Mouse (Mus musculus) E14TG2a.4 (cell line): ENCODE measurements around the gene Manba.

Source experiments
- H3K27me3 ChIP-seq: 2 replicates; pipeline ENCODE4 v1.6.1; 2014; ENCODE audit warnings: low read length, control low read depth; ENCODE audit not compliant: insufficient read depth
- H3K36me3 ChIP-seq: 2 replicates; pipeline ENCODE4 v1.6.1; 2014; ENCODE audit warnings: low read length, control low read depth; ENCODE audit not compliant: insufficient read depth
- H3K4me1 ChIP-seq: replicated peaks from 2 replicates; pipeline ENCODE4 v1.6.1; 2014; ENCODE audit warnings: low read depth, low read length, control low read depth
- H3K4me3 ChIP-seq: replicated peaks from 2 replicates; pipeline ENCODE4 v1.5.1; 2014; ENCODE audit warnings: mild to moderate bottlenecking, low read length
- H3K9me3 ChIP-seq: 2 replicates; pipeline ENCODE4 v1.6.1; 2014; ENCODE audit warnings: low read length, control low read depth
- CTCF ChIP-seq: conservative IDR thresholded peaks from 2 replicates; pipeline ENCODE4 v1.5.1; 2014; ENCODE audit warnings: low read length
- NANOG ChIP-seq: IDR thresholded peaks from 2 replicates; pipeline ENCODE4 v1.6.1; 2014; ENCODE audit warnings: borderline replicate concordance, low read length, mixed read lengths
- POU5F1 ChIP-seq: IDR thresholded peaks from 2 replicates; pipeline ENCODE4 v1.6.1; 2014; ENCODE audit warnings: low read length, borderline replicate concordance

The Manba gene

GRCm38 (mm10) chr3:135498891-135499290, 13.5 kb downstream of the Manba start:
- no peak overlapping the region for H3K4me3 ChIP-seq
- TF ChIP-seq CTCF (no peak), NANOG (no peak), POU5F1 (no peak)
- H3K36me3 ChIP-seq = no peaks in the 10 kb centered on the region
- peaks cover 17% of the 10 kb centered on the region for H3K9me3 ChIP-seq
- no peaks in the 10 kb centered on the region for H3K27me3 ChIP-seq
- H3K4me1 ChIP-seq = peaks cover 26% of the 10 kb centered on the region

GRCm38 (mm10) chr3:135503160-135503559, 17.7 kb downstream of the Manba start:
- Histone ChIP-seq H3K4me1 (peaks cover 55% of the 10 kb centered on the region), H3K9me3 (peaks cover 3% of the 10 kb centered on the region), H3K4me3 (no peak overlapping the region), H3K27me3 (no peaks in the 10 kb centered on the region), H3K36me3 (no peaks in the 10 kb centered on the region)
- TF ChIP-seq CTCF = no peak
- TF ChIP-seq POU5F1 = no peak
- TF ChIP-seq NANOG = no peak

- Histone ChIP-seq H3K4me3 (peak overlapping the region; percentile 65), H3K27me3 (no peaks in the 10 kb centered on the region), H3K4me1 (peaks cover 56% of the 10 kb centered on the region), H3K9me3 (no peaks in the 10 kb centered on the region), H3K36me3 (no peaks in the 10 kb centered on the region)
- TF ChIP-seq CTCF = peak; percentile 99
- TF ChIP-seq POU5F1 = no peak
These were observed 20.0 kb downstream of the Manba start for GRCm38 (mm10) chr3:135505369-135505909.

GRCm38 (mm10) chr3:135505916-135506482, 20.6 kb downstream of the Manba start:
- TF ChIP-seq POU5F1 = no peak
- no peak for TF ChIP-seq CTCF
- no peak for TF ChIP-seq NANOG
- no peaks in the 10 kb centered on the region for H3K9me3 ChIP-seq
- H3K27me3 ChIP-seq = no peaks in the 10 kb centered on the region
- 0 out of 2 replicates have a peak, but pooled peaks cover 1% of the 10 kb centered on the region for H3K36me3 ChIP-seq
- H3K4me3 ChIP-seq = peak overlapping the region; percentile 65
- H3K4me1 ChIP-seq = peaks cover 51% of the 10 kb centered on the region

- Histone ChIP-seq H3K4me1 (peaks cover 49% of the 10 kb centered on the region), H3K9me3 (no peaks in the 10 kb centered on the region), H3K27me3 (no peaks in the 10 kb centered on the region), H3K4me3 (no peak overlapping the region), H3K36me3 (peaks cover 12% of the 10 kb centered on the region; the same call in 1 of the 2 replicates)
- no peak for TF ChIP-seq CTCF
- TF ChIP-seq NANOG = no peak
- no peak for TF ChIP-seq POU5F1
These were observed 22.1 kb downstream of the Manba start for GRCm38 (mm10) chr3:135507506-135507905.

GRCm38 (mm10) chr3:135508191-135508590, 22.8 kb downstream of the Manba start:
- no peak overlapping the region for H3K4me3 ChIP-seq
- no peaks in the 10 kb centered on the region for H3K27me3 ChIP-seq
- H3K36me3 ChIP-seq = peaks cover 12% of the 10 kb centered on the region; the same call in 1 of the 2 replicates
- TF ChIP-seq POU5F1 (no peak), CTCF (no peak), NANOG (no peak)
- H3K9me3 ChIP-seq = no peaks in the 10 kb centered on the region
- peaks cover 50% of the 10 kb centered on the region for H3K4me1 ChIP-seq

- TF ChIP-seq CTCF (no peak), NANOG (no peak), POU5F1 (no peak)
- H3K27me3 ChIP-seq = no peaks in the 10 kb centered on the region
- H3K4me1 ChIP-seq = peaks cover 59% of the 10 kb centered on the region
- peaks cover 12% of the 10 kb centered on the region; the same call in 1 of the 2 replicates for H3K36me3 ChIP-seq
- H3K4me3 ChIP-seq = no peak overlapping the region
- H3K9me3 ChIP-seq = no peaks in the 10 kb centered on the region
These were observed 25.0 kb downstream of the Manba start for GRCm38 (mm10) chr3:135510372-135510771.

GRCm38 (mm10) chr3:135511683-135512082, 26.3 kb downstream of the Manba start:
- no peak overlapping the region for H3K4me3 ChIP-seq
- H3K9me3 ChIP-seq = no peaks in the 10 kb centered on the region
- peaks cover 12% of the 10 kb centered on the region; the same call in 1 of the 2 replicates for H3K36me3 ChIP-seq
- peaks cover 57% of the 10 kb centered on the region for H3K4me1 ChIP-seq
- TF ChIP-seq POU5F1 (no peak), NANOG (no peak), CTCF (no peak)
- H3K27me3 ChIP-seq = no peaks in the 10 kb centered on the region

GRCm38 (mm10) chr3:135513270-135513669, 27.9 kb downstream of the Manba start:
- Histone ChIP-seq H3K4me1 (peaks cover 59% of the 10 kb centered on the region), H3K9me3 (no peaks in the 10 kb centered on the region), H3K4me3 (peak overlapping the region; percentile 60), H3K27me3 (no peaks in the 10 kb centered on the region), H3K36me3 (peaks cover 12% of the 10 kb centered on the region; the same call in 1 of the 2 replicates)
- TF ChIP-seq CTCF (no peak), NANOG (no peak), POU5F1 (no peak)
